Mouse (Mus musculus) frontal cortex, postnatal 25 days (tissue): Measurements from ENCODE around the gene Homer2.

Experiments used
- DNase-seq, 2 experiments: peaks; one replicate each; pipeline ENCODE4 v3.0.0; 2022; ENCODE audit warnings: low spot score in 2 of 2

Gene Homer2

DNA sequence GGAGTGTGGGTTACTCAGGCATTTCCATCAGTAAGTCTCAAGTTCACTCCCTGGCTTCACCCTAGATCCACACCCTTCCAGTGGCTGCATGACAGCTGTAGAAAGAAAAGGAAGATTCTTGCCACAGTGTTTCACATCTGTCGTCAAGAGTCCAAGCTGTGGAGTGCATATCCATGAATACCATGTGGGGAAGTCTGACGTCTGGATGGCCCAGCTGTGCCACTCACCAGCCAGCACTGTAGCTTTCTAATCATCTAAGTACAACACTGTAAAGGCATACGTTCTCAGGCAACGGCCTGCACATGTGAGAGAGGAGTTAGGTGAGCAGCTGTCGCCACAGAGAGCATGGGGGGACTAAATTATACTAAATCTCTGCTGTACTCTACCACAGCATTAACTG is 56.0 kb downstream of the Homer2 start:
- no peak for DNase-seq

DNA sequence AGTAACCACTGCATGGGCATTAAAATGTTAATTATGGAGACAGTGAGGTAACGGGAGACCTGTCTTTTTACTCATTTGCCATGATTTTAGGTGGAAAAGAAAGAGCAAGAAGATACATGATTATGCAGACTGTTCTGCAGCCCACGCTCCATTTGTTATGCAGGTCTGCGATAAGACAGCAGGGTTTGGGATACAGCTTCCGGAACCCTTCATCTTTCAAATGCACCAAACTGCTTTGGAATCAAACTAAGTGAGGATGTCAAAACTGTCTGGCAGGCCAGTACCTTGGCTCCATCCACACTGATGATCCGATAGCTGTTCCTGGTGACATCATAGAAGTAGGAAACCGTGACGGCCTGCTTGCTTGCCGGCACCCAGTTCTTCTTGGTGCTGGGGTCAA is 58.1 kb downstream of the Homer2 start:
- no peak for DNase-seq

DNA sequence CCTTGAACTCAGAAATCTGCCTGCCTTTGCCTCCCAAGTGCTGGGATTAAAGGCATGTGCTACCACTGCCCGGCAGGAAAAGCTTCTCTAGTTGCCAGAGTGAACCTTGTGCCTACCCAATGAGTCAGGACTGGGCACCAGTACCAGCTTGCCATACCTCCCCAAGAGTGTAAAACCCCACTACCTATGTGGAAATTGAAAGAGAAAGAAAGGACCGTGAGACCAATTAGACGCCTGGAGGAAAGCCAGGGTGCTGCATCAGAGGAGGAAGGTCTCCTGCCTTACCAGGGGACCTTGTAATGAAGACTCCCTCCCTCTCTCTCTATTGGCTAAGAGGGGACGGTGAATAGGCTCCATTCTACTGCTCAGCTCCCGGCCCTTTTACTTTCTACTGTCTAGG is 59.4 kb downstream of the Homer2 start:
- DNase-seq = no peak

DNA sequence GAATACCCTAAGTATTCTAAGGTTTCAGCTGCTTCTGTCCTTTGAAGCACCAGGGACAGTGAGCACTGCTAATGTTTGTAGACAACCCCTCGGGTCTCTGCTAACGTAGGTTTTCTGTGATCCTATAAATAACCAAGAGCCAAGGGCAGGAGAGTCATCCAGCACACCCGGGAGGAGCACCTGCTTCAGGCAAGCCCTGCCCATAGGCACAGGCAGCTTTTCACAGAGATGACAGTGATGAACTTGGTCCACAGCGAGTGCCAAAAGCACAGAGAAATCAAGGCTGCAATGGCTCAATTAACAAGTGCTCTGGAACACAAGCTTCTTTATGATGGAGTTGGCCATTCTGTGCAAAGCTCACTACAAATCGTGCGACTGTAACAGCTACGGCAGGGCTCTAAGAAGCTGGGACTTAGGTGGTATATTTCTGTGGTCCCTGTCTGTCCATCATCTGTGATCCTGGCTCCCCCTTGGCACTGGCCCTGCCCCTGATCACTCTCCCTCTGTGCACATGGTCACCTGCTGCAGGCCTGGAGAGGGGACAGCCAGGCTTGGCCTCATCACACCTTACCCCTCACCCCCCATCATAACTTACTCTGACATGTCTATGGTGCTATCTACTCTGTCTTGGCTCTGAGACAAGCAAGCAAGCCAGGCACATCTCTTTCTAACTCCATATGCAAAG is 62.6 kb downstream of the Homer2 start:
- DNase-seq = no peak

DNA sequence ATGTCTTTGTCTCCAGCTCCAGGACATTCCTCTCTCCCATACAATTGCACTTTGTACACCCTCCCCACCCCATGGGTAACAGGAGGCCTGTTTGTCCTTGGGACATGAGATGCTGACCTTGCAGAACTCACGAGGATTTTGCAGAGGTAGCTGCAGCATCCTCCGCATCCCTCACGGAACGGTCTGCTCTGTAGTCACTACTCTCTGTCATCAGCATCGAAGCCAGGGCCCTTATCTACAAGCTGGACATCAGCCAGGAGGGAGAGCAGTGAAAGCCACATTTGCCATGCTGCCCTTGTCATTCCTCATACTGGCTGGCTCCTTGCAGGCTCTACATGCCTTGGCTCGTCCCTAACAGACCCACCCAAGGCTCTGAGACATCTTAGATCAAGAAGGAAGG is 66.2 kb downstream of the Homer2 start:
- DNase-seq = no peak

DNA sequence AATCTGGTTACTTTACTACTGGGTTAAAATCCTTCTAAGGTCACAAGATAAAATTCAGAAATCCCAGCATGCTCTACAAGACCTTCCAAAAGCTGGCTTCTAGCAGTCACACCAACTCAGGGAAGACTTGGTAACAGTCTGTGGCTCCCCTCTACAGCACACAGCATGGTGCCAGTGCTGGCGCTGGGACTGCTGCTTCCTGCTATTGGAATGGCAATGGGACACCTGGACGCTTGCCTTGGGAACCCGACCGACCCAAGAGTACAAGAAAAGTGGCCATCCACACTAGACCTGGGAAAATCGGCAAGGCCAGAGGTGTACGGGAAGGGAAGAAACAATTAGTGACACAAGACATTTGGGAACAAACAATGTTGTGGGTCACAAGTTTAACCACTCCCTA is 74.7 kb downstream of the Homer2 start:
- DNase-seq = no peak

DNA sequence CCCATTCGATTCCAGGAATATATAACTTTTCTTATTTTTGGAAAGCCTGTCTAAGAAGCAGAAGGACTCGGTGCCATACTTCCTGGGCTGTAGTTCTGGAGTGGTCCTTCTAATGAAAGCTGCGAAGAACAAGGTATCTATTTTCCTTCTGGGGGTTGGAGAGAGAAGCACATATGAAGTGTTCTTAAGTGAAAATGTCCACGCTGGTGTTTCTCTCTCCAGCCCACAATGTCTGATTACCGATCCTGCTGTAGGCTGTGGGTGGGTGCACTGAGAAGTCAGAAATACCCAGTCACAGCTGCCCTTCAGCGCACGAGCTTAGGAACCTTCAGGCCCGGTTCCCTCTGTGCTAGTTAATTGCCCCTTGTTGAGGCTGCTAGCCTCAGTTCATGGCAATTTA is 76.1 kb downstream of the Homer2 start:
- no peak for DNase-seq

DNA sequence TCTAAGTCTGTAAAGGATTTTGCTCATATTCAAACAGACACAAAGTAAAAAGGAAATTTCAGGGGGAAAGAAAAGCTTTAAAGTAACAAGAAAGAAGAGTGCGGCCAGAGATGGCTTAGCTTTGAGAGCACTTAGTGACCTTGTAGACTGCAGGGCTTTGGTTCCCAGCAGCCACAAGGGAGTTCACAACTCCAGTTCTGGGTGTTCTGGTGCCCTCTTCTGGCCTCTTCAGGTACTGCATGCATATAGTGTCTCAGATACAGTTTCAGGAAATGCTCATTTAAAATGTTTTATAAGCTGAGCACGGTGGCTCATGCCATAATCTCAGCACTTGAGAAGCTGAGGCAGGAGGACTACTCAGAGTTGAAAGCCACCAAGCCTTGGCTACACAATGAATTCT is 80.9 kb downstream of the Homer2 start:
- no peak for DNase-seq

DNA sequence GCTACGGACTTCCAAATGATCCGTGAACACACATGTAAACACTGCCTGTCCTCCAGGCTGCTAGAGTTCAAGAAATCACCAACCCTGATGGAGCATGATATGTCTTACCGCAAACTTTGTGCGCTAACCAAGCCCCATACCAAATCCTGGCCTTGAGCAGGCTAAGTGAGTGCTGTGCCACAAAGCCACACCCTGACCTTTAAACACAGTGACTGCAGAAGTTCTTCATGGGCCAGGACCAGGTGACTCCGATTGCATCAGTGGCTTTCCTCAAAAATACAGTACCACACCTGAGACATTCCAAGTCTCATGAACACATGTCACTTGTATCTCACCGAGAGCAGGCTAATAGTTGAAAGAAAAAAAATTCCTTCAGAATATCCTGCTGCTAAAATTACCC is 83.6 kb downstream of the Homer2 start:
- DNase-seq = no peak

DNA sequence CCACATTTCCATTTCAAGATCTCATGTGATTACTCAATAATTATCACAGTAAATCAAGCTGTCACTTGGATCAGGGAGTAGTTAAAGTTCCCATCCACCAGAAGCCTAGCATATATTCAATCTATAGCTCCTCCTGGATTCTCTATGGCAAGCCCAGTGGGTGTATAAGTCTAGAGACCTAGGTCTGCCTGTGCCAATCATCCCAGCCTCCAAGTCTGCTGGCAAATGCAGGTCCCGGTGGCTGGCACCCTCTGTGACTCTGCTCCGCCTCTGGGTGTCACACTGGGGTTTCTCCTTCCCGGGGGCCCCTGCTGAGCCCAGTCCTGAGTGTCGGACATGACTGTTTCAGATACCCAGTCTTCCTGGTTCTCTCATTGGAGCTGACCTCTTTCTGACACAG is 84.5 kb downstream of the Homer2 start:
- no peak for DNase-seq

DNA sequence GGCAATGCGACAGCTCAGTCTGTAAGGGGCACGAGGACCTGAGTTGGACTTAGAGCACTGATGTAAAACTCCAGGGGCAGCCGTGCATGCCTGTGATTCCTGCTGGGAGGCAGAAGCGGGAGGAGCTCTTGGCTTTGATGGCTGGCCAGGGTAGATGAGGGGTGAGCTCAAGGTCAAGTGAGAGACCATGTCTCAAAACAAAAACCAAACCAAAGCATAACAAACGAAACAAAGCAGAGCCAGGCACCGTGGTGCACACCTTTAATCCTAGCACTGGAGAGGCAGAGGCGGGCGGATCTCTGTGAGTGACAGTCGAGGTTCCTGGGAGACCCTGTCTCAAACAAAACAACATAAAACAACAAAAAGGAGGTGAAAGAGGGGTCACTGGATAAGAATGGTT is 92.3 kb downstream of the Homer2 start:
- no peak for DNase-seq

DNA sequence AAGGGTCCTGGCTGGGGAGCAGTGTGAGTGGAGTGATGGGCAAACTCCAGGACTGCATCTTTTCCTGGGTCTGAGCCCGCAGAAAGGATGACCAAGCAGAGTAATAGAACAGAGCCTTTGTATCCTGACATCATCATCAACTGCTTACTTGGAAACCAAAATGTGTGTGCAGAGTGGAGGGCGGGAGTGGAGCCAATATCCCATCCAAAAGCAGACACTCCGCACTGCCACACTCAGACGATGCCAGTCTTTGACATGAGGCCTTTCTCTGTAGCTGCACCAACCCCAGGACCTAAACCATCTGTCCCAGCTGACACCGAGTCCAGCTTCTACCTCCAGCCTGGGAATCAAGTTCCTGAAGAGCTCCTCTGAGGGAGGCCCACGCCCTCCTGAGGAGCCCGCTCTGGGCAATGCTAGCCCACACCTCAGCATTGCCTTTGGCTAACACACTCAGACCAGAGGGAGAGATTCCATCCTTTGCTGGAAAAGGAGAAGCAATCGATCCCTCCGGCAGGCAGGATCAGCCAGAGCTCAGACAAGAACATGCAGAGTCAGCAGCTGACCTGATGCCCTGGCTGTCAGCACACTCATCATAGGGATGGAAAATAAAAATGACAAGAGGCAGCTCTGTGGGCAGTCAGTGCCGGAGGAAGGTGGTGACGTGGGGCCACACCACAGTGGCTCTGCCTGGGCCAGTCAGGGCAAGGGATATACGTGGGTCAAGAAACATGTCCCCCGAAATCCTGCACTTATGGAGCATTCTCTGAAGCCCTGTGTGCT is 94.3 kb downstream of the Homer2 start:
- DNase-seq = no peak

DNA sequence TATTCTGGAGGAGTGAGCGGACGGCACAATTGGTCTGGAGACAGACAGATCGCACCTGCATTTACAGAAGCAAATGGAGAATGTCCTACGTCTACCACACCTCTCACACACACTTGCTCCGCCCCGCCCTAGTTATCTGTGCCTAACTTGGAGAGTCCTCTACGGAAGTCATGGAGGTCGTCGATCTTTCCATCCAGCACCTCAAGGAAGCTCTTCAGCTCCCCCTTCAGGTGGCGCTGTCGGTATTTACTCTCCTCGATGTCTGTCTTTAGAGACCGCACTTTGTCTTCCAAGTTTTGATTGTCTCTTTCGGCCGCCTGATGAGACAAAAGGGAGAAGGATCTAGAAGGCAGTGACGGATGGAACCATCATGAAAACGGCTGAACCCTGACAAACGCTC is 97.2 kb downstream of the Homer2 start:
- no peak for DNase-seq

DNA sequence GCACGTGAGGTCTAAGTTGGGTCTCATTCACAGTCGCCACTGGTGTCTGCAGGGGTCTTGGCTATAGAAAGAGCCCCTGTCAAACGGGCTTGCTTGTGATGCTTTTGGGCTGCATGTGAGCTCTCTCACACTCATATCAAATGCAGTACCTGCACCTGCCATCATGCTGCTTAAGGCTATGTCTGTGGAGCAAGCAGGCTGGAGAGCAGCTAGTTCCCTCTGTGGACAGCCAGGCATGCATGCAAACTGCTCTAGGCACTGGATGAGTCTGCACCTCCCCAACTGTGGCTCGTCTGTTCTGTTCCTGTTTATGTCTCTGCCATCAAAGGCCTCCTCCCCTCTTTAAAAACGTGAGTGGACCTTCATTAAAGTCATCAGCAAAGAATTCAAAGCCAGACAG is 100.9 kb downstream of the Homer2 start:
- no peak for DNase-seq

DNA sequence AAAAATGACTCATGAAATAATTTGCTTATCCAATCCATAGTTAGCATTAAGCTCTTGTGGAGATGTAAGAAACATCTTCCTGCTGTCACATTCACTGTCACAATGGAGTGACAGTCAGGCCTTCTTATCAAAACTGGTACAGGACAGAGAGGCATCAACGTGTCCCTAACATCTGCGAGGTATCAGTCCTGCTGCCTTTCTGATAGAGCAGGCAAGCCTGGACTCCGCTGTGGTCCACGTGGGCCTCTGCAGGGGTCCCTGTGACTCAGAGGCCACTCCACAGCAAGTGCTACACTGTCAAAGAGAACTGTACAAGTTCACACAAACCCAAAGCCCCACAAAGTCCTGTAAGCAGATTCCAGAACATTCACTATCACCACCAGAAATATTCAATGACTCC is 101.8 kb downstream of the Homer2 start:
- DNase-seq = no peak

DNA sequence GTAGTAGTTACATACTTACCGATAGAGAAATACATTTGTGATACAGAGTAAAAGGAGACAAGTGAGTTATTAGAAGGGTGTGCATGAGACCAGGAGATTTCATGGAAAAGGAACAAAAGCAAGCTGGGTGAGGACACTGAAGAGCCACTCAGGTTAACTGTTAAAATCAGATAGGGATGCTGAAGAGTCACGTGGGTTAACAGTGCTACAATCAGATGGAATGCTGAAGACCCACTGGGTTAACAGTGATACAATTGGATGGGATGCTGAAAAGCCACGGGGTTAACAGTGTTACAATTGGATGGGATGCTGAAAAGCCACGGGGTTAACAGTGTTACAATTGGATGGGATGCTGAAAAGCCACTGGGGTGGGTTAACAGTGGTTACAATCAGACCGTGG is 102.3 kb downstream of the Homer2 start:
- no peak for DNase-seq

DNA sequence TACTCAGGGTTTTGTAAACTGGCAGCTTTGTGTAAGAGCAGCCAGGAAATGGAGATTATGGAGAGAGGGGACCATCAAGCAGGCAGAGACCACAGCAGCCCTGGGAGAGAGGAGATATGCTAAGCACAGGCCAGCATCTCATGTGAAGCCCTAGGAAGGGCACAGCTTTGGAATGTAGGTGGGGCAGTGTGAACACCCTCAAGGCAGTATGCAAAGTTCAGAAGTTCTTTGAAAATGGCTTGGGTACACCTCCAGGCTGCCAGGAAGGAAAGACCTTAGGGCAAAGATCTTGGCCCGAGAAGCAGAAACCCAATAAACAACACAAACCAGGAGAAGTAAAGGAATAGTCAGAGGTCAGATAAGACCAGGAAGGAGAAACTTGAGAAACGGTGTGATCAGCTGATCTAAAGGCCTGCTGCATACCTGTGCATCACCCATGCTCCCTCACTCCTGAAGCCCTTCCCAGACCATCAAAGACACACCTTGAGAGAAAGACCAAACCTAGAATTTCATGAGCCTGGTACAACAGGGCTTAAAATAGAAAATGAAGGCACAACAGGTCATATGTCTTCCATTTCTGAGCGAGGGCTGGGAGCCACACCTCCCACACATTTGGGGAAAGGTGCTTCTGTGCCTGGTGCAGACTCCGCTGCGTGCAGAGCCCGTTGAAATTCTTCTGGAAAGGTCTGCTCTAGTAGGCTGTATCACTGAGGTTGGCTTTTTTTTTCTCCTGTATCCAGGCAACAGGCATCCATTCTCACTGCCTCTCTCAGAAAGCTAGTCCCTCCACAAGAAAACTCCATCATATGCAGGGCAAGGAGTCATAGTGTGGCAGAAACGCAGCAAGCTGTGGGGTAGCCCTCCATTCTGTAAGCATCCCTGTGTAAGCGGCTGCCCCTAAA is 107.7 kb downstream of the Homer2 start:
- DNase-seq = no peak

DNA sequence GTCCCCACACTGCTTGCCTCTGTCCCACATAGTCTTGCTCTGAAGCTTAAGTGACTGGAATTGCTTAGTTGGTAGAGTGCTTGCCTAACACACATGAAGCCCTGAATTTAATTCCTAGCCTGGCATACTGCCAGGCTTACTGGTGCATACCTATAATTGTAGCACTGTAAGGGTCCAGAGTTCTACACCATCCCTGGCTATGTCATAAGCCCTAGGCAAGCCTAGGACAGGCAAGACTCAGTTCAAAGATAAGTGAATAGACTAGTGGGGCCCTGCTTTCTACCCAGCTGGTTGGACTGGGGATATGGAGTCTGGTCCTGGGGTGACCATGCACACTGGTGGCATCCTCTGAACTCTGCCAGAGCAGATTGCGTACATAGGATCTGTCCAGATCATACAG is 109.7 kb downstream of the Homer2 start:
- DNase-seq = no peak

DNA sequence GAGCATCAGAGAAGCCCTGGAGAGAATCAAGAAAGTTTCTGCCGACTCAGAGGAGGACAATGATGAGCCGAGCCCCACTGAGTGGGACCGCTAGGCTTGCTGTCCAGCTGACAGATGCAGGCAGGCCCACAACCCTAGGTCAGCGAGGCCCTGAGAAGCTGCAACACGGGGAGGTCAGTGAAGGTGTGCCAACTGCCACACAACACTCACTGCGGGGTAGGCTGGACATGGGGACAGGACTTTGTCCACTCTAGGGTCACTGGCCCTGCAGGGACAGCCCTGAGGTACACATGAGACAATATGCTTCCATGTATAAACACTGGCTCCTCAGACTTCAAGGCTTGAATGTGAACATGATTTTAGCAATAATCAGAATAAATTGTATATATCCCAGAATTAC is 111.2 kb downstream of the Homer2 start:
- no peak for DNase-seq

DNA sequence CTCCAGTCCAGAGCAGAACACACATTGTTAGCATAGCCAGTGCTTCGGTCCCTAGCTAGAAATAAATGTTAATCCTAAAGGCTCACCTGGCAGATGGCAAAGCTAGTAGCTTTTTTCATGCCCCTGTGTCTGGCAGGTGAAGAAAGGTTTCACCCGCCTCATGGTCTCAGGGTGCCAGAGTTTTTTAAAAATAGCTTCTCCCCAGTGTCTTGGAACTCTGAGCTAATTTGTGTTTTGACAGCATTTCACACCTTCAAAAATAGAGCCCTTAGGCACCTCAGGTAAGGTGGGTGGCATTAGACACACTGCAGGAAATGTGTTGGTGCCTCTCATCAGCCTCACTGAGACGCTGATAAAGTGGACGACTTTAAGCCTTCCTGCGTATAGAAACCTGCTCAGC is 112.3 kb downstream of the Homer2 start:
- no peak for DNase-seq

DNA sequence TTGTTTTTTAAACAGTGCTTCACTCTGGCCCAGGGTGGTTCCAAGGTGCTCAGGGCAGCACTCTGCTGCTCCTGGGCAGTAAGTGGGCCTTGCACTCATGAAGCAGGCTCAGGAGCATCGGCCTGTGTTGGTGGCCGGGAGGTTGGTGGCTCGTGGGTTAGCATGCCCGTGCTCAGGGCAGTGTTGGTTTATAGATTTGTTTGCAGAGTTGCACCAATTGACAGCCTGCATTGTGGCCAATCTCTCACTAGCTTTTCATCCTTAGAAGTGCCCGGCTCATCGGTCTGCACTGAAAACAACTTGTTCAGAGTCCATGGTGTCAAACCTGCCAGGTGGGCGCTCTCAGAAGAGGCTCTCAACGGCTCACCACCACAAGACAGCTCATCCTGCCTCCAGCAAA is 113.9 kb downstream of the Homer2 start:
- no peak for DNase-seq

DNA sequence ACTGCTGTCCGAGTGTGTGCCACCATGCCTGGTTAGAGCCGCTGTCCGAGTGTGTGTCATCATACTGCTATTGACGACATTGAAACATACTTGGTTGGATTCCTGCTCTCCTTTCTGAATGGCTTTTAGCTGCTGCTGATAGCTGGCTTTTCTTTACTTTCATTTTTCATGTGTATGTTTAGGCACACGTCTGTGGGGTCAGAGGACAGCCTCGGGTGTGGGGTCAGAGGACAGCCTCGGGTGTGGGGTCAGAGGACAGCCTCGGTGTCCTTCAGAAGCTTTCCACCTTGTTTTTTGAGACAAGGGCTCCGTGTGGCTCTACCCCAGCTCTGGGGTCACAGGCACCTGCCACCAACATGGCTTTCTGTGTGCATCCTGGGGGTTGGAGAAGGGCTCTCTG is 114.6 kb downstream of the Homer2 start:
- DNase-seq = no peak

DNA sequence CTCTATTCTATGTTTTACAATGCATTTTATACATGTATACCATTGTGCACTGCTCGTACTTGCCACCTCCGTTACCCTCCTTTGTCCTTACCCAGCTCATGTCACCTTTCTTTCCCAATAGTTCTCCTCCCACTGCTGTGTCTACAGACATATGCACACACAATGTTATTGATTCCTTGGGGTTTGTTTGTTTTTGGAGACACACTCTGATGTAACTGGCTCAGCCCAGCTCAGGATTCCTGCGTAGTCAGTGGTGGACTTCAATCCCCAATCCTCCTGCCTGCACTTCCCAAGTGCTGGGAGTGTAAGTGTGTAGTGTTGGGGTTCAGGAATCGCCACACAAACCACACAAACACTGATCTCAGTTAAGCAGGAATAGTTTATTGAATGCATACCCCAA is 120.1 kb downstream of the Homer2 start:
- DNase-seq = no peak
